Mouse (Mus musculus): ENCODE results near the gene Psmf1. TPM values are rescaled to one million over a fixed set of nuclear protein-coding genes. Genes with fewer than 3 reads are reported as not detected.

Psmf1 gene
- total and polyA plus RNA-seq, 2 experiments from 2014 or later, result 72.6 to 77.6 TPM

DNA sequence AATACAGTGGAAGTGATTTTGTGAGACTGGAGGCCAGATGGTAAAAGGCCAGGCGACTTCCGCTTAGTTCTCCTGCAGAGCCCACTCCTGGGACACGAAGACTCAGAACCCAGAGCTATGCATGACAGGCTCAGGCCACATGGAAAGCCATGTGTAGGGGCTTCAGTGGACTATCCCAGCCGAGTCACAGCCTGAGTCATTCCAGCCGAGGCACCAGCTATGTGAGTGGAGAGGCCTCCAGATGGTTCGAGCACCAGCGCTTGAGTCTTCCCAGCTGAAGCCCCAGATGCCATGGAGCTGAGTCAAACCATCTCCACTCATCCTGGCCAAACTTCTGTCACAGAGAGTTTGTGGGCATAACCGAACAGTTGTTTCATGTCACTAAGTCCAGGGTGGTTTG lies 29.5 kb upstream of the Psmf1 start:
- Histone ChIP-seq H3K9me3 (ENCODE audit: low read length) (no peaks in the 10 kb centered on the region), H3K36me3 (ENCODE audit: insufficient read depth, low read length) (no peaks in the 10 kb centered on the region), H3K27me3 (ENCODE audit: insufficient read depth, low read length) (no peaks in the 10 kb centered on the region), H3K27ac (ENCODE audit: low read depth, low read length) (no peak overlapping the region), H3K4me3 (ENCODE audit: low read depth, low read length) (no peak overlapping the region), H3K4me1 (ENCODE audit: insufficient read depth, low read length) (no peaks in the 10 kb centered on the region), H3K9ac (replicated peaks; ENCODE audit: low read length, poor library complexity, severe bottlenecking) (no peak overlapping the region), H3K4me2 (ENCODE audit: low read depth, low read length, poor library complexity, severe bottlenecking) (no peak overlapping the region)
- TF ChIP-seq CTCF (IDR thresholded peaks at IDR 0.05), result no peak
- ATAC-seq (ENCODE audit: low FRiP score) (no peak), DNase-seq (ENCODE audit: low spot score) (no peak)
- WGBS, result 86% methylated on average over 8 of the region's 8 CpGs

DNA sequence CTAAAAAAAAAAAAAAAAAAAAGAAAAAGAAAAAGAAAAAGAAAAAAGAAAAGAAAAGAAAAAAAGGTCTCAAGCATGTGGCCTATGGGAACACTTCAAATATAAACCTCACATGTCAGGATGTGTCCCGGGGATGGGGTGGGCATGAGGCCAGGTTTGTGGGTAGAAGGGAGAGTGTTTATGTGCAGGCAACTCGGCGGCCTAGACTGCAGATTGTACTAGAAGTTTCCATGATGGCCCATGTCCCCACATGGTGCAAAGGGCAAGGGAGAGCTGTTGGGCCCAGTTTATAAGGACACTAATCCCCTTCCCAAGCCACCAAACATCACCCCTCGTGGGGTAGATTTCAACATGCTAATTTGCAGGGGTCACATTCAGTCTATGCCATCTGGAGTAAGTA lies 28.2 kb upstream of the Psmf1 start:
- Histone ChIP-seq H3K4me2 (ENCODE audit: low read depth, low read length, poor library complexity, severe bottlenecking) (no peak overlapping the region), H3K36me3 (ENCODE audit: insufficient read depth, low read length) (no peaks in the 10 kb centered on the region), H3K9ac (replicated peaks; ENCODE audit: low read length, poor library complexity, severe bottlenecking) (no peak overlapping the region), H3K27me3 (ENCODE audit: insufficient read depth, low read length) (no peaks in the 10 kb centered on the region), H3K4me1 (ENCODE audit: insufficient read depth, low read length) (no peaks in the 10 kb centered on the region), H3K9me3 (ENCODE audit: low read length) (no peaks in the 10 kb centered on the region), H3K4me3 (ENCODE audit: low read depth, low read length) (no peak overlapping the region), H3K27ac (ENCODE audit: low read depth, low read length) (no peak overlapping the region)
- ATAC-seq (ENCODE audit: low FRiP score) (no peak), DNase-seq (ENCODE audit: low spot score) (no peak)
- WGBS, result 77% methylated on average over 4 of the region's 4 CpGs
- TF ChIP-seq CTCF (IDR thresholded peaks at IDR 0.05), result no peak

DNA sequence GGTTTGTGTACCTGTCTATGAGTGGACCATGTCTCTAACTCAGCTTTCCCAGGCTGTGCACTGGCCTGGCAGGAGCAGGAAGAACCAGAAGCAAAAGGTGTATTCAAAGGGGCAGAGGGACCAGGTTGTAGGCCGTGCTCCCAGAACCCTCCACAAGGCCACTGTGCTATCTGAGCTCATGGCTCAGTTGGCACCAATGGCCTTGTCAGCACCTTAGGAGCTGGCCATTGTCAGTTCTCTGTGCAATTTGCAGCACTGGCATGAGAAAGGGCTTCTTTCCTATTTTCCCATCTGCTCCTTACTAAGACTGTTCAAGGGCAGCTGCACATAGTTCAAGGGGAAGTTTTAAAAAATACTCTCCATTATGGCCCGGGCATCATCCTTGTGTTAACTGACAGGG lies 20.6 kb upstream of the Psmf1 start:
- H3K9ac ChIP-seq (replicated peaks; ENCODE audit: low read length, poor library complexity, severe bottlenecking), result no peak overlapping the region
- DNase-seq (ENCODE audit: low spot score), result no peak
- H3K9me3 ChIP-seq (ENCODE audit: low read length), result no peaks in the 10 kb centered on the region
- no peaks in the 10 kb centered on the region for H3K27me3 ChIP-seq (ENCODE audit: insufficient read depth, low read length)
- no peak overlapping the region for H3K4me3 ChIP-seq (ENCODE audit: low read depth, low read length)
- no peaks in the 10 kb centered on the region for H3K36me3 ChIP-seq (ENCODE audit: insufficient read depth, low read length)
- no peak for ATAC-seq (ENCODE audit: low FRiP score)
- no peak overlapping the region for H3K4me2 ChIP-seq (ENCODE audit: low read depth, low read length, poor library complexity, severe bottlenecking)
- no peak for TF ChIP-seq CTCF (IDR thresholded peaks at IDR 0.05)
- no peaks in the 10 kb centered on the region for H3K4me1 ChIP-seq (ENCODE audit: insufficient read depth, low read length)
- whole genome bisulfite sequencing, result 89% methylated on average over 2 of the region's 2 CpGs
- no peak overlapping the region for H3K27ac ChIP-seq (ENCODE audit: low read depth, low read length)

DNA sequence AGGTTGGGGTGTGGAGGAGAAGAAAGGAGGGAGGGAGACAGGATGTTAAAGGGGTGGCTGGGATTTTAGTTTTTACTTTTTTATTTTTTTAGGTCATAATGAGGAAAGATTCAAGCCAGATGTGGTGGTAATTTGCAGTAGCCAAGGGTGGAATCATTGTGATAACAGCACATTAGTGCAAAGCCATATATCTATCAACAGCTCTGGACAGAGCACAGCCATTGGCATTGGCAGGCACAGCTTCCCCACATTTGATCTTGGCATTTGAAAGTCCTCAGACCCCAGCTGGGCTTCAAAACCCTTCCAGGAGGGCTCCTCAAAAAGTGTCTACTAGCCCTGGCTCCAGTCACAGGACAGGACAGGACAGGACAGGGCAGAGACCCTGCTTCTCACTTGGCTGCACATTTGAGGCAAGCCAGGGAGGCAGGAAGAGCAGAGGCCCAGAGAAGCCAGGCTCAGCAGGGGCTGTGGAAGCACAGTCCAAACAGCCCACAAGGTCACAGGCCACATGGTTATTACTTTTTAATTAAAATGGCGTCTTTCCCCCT lies 14.9 kb upstream of the Psmf1 start:
- no peak for TF ChIP-seq CTCF (IDR thresholded peaks at IDR 0.05)
- Histone ChIP-seq H3K27ac (ENCODE audit: low read depth, low read length) (no peak overlapping the region), H3K4me2 (ENCODE audit: low read depth, low read length, poor library complexity, severe bottlenecking) (no peak overlapping the region), H3K4me3 (ENCODE audit: low read depth, low read length) (no peak overlapping the region), H3K36me3 (ENCODE audit: insufficient read depth, low read length) (no peaks in the 10 kb centered on the region), H3K4me1 (ENCODE audit: insufficient read depth, low read length) (no peaks in the 10 kb centered on the region), H3K9me3 (ENCODE audit: low read length) (no peaks in the 10 kb centered on the region), H3K27me3 (ENCODE audit: insufficient read depth, low read length) (no peaks in the 10 kb centered on the region), H3K9ac (replicated peaks; ENCODE audit: low read length, poor library complexity, severe bottlenecking) (no peak overlapping the region)
- ATAC-seq (ENCODE audit: low FRiP score), result no peak
- WGBS, result 36% methylated on average over 1 of the region's 1 CpGs
- DNase-seq (ENCODE audit: low spot score), result no peak

DNA sequence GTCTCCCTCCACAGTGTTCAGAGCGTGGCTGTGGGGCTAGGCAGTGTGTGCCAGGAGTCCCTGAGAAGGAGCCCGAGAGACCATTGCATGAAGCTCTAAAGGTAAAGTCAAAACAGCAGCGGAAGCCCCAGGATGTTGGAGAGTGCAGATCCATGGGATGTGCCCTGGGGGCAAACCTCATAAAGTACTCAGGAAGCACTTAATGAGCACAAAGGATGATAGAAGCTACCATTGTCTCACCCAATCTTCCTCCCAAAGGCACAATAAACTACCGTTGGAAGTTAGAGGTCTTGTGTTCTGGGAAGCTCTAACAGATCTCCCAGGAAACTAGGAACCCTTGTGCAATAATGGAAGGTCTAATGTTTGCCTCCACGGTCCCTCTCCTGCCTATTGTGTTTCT lies 13.5 kb upstream of the Psmf1 start:
- Histone ChIP-seq H3K36me3 (ENCODE audit: insufficient read depth, low read length) (no peaks in the 10 kb centered on the region), H3K9me3 (ENCODE audit: low read length) (no peaks in the 10 kb centered on the region), H3K4me1 (ENCODE audit: insufficient read depth, low read length) (no peaks in the 10 kb centered on the region), H3K27me3 (ENCODE audit: insufficient read depth, low read length) (no peaks in the 10 kb centered on the region), H3K4me2 (ENCODE audit: low read depth, low read length, poor library complexity, severe bottlenecking) (no peak overlapping the region), H3K4me3 (ENCODE audit: low read depth, low read length) (no peak overlapping the region), H3K27ac (ENCODE audit: low read depth, low read length) (no peak overlapping the region), H3K9ac (replicated peaks; ENCODE audit: low read length, poor library complexity, severe bottlenecking) (no peak overlapping the region)
- no peak for DNase-seq (ENCODE audit: low spot score)
- ATAC-seq (ENCODE audit: low FRiP score), result no peak
- no peak for TF ChIP-seq CTCF (IDR thresholded peaks at IDR 0.05)
- WGBS, result 82% methylated on average over 5 of the region's 5 CpGs

DNA sequence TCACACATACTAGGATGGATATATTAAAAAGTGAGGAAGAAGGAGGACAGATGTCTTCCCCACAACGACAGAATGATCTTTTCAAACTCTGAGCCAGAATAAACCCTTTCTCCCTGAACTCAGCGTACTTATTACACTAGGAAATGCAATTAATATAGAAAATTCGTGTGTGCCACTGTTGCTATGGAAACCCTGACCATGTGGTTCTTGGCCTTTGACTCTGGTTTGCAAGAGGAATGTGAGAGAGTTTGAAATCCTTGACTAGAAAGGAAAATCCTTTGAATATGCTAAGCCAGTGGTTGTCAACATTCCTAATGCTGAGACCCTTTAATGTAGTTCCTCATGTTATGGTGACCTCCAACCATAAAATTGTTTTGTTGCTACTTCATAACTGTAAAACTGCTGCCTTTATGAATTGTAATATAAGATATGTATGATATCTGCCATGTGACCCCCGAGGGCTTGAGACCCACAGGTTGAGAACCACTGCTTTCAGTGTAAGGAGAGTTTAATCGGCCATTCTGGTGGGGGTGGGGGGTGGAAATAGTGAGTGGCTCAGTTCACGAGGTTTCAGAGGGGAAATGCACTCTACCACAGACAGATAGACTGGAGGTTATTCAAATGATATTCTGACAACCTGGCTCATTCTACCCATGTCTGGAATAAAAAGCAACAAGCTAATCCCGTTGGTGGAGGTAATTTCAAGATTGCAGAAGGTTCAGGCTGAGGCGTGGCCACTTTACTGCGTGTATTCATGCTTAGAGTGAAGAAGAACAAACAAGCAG lies 12.5 kb upstream of the Psmf1 start:
- DNase-seq (ENCODE audit: low spot score) (peak; percentile 18), ATAC-seq (ENCODE audit: low FRiP score) (no peak)
- no peaks in the 10 kb centered on the region for H3K27me3 ChIP-seq (ENCODE audit: insufficient read depth, low read length)
- TF ChIP-seq CTCF (IDR thresholded peaks at IDR 0.05), result no peak
- WGBS, result 55% methylated on average over 9 of the region's 9 CpGs
- H3K36me3 ChIP-seq (ENCODE audit: insufficient read depth, low read length), result no peaks in the 10 kb centered on the region
- no peaks in the 10 kb centered on the region for H3K4me1 ChIP-seq (ENCODE audit: insufficient read depth, low read length)
- H3K27ac ChIP-seq (ENCODE audit: low read depth, low read length), result no peak overlapping the region
- no peak overlapping the region for H3K4me3 ChIP-seq (ENCODE audit: low read depth, low read length)
- H3K9ac ChIP-seq (replicated peaks; ENCODE audit: low read length, poor library complexity, severe bottlenecking), result no peak overlapping the region
- no peaks in the 10 kb centered on the region for H3K9me3 ChIP-seq (ENCODE audit: low read length)
- no peak overlapping the region for H3K4me2 ChIP-seq (ENCODE audit: low read depth, low read length, poor library complexity, severe bottlenecking)

Measured in midbrain, postnatal 0 days (tissue).